Mouse (Mus musculus): Measurements from ENCODE around the gene Gm4952.

- TF ChIP-seq CTCF (IDR thresholded peaks at IDR 0.05; ENCODE audit: low read depth, low read length) (no peak), POLR2A (IDR thresholded peaks at IDR 0.05; ENCODE audit: borderline replicate concordance, low read depth, low read length) (no peak)
Observed at GRCm38 (mm10) chr19:12613646-12614045, 13.9 kb downstream of the Gm4952 start.
